Mouse (Mus musculus): ENCODE data around the gene Clybl. TPM values are rescaled to one million over a fixed set of nuclear protein-coding genes. Genes with fewer than 3 reads are reported as not detected.
A peak's percentile ranks its signal among the peaks of the same experiment; 100 is the strongest.

The Clybl gene
- polyA plus RNA-seq, 1 experiment from 2014 or later = 29.1 TPM

DNA sequence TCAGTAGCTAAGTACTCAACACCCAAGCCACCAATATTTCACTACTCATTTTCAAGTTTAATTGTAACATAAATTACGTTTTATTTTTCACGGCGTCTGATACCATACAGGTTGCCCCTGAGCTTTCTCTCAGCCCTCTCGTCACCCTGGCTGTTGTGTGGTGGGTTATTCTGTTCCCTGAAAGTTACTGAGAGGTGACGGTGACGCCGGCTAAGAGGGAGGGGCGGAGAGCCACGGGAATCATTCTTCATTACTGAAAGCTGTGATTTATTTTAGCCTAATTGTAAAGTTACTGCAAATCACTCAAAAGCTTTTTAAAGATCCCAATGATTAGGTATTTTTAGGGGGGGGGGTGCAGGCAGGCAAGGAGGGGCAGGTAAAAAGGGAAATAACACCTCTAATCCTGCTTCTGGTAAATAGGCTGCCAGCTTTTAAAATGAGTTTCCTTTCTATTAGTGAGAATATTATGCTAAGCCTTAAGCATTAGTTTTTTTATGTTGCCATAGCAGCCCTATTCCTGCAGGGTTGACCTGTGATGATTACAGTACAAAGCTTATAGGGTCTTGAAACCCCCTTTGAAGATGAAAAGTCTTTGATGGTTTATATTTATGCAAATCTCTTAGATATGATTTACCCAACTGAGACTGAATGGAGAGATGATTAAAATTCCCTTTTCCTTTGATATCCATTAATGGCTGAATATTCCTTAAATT, 192.9 kb downstream of the Clybl start:
- Histone ChIP-seq H3K27ac (replicated peaks; ENCODE audit: low read depth, low read length) (no peak overlapping the region), H3K9ac (replicated peaks; ENCODE audit: low read length) (no peak overlapping the region), H3K4me1 (ENCODE audit: control insufficient read depth, insufficient read depth, low read length) (no peaks in the 10 kb centered on the region), H3K4me3 (ENCODE audit: low read depth, low read length) (no peak overlapping the region), H3K27me3 (ENCODE audit: control insufficient read depth, insufficient read depth, low read length) (no peaks in the 10 kb centered on the region), H3K9me3 (replicated peaks; ENCODE audit: control insufficient read depth, low read length) (no peaks in the 10 kb centered on the region), H3K4me2 (ENCODE audit: low read depth, low read length) (peak overlapping the region; percentile 16; the same call in 1 of the 2 replicates), H3K36me3 (replicated peaks; ENCODE audit: control insufficient read depth, insufficient read depth, low read depth, low read length) (no peaks in the 10 kb centered on the region)
- 5% methylated on average over 9 of the region's 9 CpGs for WGBS
- DNase-seq (ENCODE audit: low spot score) (peak; percentile 44), ATAC-seq (replicated peaks; ENCODE audit: insufficient number of reproducible peaks, low FRiP score, low TSS enrichment, low read depth) (no peak)

DNA sequence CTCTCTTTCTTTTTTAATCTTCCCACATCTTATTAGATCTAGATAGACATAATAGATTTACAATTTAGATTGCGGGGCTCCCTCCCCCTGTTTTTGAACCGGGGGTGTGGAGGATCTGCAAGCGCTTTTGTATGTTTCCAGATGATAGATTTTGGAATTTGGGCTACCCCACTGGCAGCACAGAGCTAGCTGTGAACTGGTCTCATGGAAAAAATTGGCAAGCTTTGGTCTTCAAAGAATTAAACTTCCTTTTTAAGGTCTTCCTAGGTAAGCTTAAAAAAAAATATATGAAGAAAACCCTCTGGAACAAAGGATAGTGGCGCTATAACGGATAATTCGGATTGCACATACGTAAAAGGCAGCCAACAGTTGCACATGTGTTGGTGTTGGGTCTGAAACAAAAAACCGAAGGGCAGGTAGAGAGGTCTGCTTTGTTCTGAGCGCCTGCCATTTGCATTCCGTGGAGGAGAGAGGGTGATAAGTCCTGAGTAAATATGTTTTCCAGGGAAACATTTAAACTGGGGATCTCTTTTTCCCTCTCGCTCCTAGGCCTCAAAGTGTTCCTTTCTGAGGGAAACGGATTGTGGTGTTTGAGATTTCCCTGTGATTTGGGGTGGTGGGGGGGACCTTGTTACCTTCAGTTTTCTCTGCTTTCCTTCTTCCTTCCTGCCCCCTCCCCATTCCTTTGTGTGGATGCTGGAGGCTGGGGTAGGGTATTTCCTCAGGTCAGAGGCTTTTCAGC, 193.7 kb downstream of the Clybl start:
- ATAC-seq (replicated peaks; ENCODE audit: insufficient number of reproducible peaks, low FRiP score, low TSS enrichment, low read depth) (no peak), DNase-seq (ENCODE audit: low spot score) (peak; percentile 36)
- Histone ChIP-seq H3K27ac (replicated peaks; ENCODE audit: low read depth, low read length) (no peak overlapping the region), H3K4me2 (ENCODE audit: low read depth, low read length) (peak overlapping the region; percentile 10; the same call in 1 of the 2 replicates), H3K9me3 (replicated peaks; ENCODE audit: control insufficient read depth, low read length) (no peaks in the 10 kb centered on the region), H3K4me1 (ENCODE audit: control insufficient read depth, insufficient read depth, low read length) (no peaks in the 10 kb centered on the region), H3K9ac (replicated peaks; ENCODE audit: low read length) (no peak overlapping the region), H3K27me3 (ENCODE audit: control insufficient read depth, insufficient read depth, low read length) (no peaks in the 10 kb centered on the region), H3K4me3 (ENCODE audit: low read depth, low read length) (no peak overlapping the region), H3K36me3 (replicated peaks; ENCODE audit: control insufficient read depth, insufficient read depth, low read depth, low read length) (no peaks in the 10 kb centered on the region)
- 38% methylated on average over 12 of the region's 12 CpGs for WGBS

DNA sequence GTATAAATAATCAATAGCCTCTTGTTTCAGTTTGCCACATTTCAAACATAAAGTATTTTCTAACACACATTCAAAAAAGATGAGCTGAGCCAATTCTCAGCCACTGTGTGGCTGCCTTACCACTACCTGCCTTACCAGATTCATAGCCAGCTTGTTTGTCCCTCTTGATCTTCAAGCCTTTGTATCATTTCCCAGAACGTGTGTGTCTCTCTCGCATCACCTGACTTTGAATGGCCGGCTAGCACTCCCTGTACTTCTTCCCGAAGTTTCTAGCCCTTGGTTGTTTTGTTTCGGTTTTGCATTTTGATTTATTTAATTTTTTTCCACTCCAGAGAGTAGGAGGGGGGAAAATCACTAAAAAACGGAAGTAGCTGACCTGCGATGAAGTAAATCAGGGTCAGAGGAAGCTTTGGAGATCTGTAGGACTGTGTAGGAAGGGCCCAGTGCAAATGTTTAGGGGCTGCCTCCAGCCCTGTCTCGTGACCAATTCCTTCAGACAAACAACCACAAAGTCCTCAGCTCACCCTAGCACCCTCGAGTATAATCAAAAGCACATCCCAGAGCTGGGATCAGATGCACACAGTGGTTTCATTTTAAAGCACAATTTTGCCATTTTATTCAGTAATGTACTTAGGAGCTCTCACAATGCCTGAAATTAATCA, 195.1 kb downstream of the Clybl start:
- H3K4me2 ChIP-seq (ENCODE audit: low read depth, low read length) = no peak overlapping the region
- H3K36me3 ChIP-seq (replicated peaks; ENCODE audit: control insufficient read depth, insufficient read depth, low read depth, low read length) = no peaks in the 10 kb centered on the region
- WGBS = 47% methylated on average over 9 of the region's 9 CpGs
- no peak for ATAC-seq (replicated peaks; ENCODE audit: insufficient number of reproducible peaks, low FRiP score, low TSS enrichment, low read depth)
- no peak overlapping the region for H3K27ac ChIP-seq (replicated peaks; ENCODE audit: low read depth, low read length)
- no peak overlapping the region for H3K4me3 ChIP-seq (ENCODE audit: low read depth, low read length)
- H3K4me1 ChIP-seq (ENCODE audit: control insufficient read depth, insufficient read depth, low read length) = no peaks in the 10 kb centered on the region
- H3K27me3 ChIP-seq (ENCODE audit: control insufficient read depth, insufficient read depth, low read length) = no peaks in the 10 kb centered on the region
- H3K9me3 ChIP-seq (replicated peaks; ENCODE audit: control insufficient read depth, low read length) = no peaks in the 10 kb centered on the region
- H3K9ac ChIP-seq (replicated peaks; ENCODE audit: low read length) = no peak overlapping the region
- DNase-seq (ENCODE audit: low spot score) = no peak

DNA sequence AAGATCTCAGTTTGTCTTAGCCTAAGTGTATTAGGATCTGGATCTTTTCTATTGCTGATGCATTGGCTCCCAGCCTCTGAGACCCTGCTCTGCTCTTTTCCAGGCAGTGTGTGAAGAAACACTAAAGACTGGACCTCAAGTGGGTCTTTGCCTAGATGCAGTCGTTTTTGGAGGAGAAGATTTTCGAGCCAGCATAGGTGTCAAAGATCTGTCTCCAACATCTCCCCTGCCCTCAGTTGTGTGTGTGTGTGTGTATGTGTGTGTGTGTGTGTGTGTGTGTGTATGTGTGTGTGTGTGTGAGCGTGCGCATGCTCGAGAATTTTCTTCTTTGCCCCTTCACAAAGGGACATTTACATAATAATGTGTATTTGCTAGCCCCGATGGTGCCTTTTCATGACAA, 196.2 kb downstream of the Clybl start:
- no peak for ATAC-seq (replicated peaks; ENCODE audit: insufficient number of reproducible peaks, low FRiP score, low TSS enrichment, low read depth)
- no peaks in the 10 kb centered on the region for H3K27me3 ChIP-seq (ENCODE audit: control insufficient read depth, insufficient read depth, low read length)
- H3K4me1 ChIP-seq (ENCODE audit: control insufficient read depth, insufficient read depth, low read length) = no peaks in the 10 kb centered on the region
- no peak overlapping the region for H3K27ac ChIP-seq (replicated peaks; ENCODE audit: low read depth, low read length)
- no peaks in the 10 kb centered on the region for H3K36me3 ChIP-seq (replicated peaks; ENCODE audit: control insufficient read depth, insufficient read depth, low read depth, low read length)
- no peak for DNase-seq (ENCODE audit: low spot score)
- WGBS = 78% methylated on average over 6 of the region's 6 CpGs
- no peak overlapping the region for H3K4me2 ChIP-seq (ENCODE audit: low read depth, low read length)
- no peak overlapping the region for H3K4me3 ChIP-seq (ENCODE audit: low read depth, low read length)
- no peak overlapping the region for H3K9ac ChIP-seq (replicated peaks; ENCODE audit: low read length)
- H3K9me3 ChIP-seq (replicated peaks; ENCODE audit: control insufficient read depth, low read length) = no peaks in the 10 kb centered on the region

DNA sequence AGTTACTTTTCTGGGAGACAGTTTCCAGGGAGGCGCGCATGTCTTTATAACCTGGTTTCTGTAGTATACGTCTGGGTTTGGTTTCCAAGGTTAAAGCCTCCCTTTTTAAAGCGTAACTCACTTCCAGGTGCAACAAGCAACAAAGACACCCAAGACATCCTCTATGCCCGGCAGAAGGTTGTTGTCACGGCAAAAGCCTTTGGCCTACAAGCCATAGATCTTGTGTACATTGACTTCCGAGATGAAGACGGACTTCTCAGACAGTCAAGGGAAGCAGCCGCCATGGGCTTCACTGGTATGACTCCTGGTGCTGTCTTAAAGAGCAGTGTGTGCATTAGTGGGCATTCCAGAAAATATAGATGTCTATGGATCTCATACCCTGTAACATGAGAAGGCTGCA, 197.6 kb downstream of the Clybl start:
- Histone ChIP-seq H3K9me3 (replicated peaks; ENCODE audit: control insufficient read depth, low read length) (no peaks in the 10 kb centered on the region), H3K4me1 (ENCODE audit: control insufficient read depth, insufficient read depth, low read length) (no peaks in the 10 kb centered on the region), H3K27me3 (ENCODE audit: control insufficient read depth, insufficient read depth, low read length) (no peaks in the 10 kb centered on the region), H3K4me2 (ENCODE audit: low read depth, low read length) (no peak overlapping the region), H3K4me3 (ENCODE audit: low read depth, low read length) (no peak overlapping the region), H3K36me3 (replicated peaks; ENCODE audit: control insufficient read depth, insufficient read depth, low read depth, low read length) (no peaks in the 10 kb centered on the region), H3K9ac (replicated peaks; ENCODE audit: low read length) (no peak overlapping the region), H3K27ac (replicated peaks; ENCODE audit: low read depth, low read length) (no peak overlapping the region)
- ATAC-seq (replicated peaks; ENCODE audit: insufficient number of reproducible peaks, low FRiP score, low TSS enrichment, low read depth) = no peak
- DNase-seq (ENCODE audit: low spot score) = no peak
- 83% methylated on average over 9 of the region's 9 CpGs for WGBS

DNA sequence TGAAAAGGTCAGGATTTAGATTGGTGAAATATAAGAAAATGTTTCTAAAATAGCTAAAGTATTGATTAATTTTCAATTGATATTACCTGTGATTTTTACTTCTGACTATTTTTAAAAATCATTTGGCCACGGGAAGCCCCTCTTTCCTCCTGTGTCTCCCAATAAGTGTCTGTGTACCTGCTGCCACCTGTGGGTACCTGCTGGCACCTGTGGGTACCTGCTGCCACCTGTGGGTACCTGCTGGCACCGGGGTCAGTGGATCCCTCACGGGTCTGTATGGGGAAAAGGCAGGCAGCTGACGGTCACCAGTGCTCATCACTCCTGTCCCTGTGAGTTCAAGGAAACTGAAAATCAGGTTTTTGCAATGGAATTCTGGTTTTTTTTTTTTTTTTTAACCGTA, 198.5 kb downstream of the Clybl start:
- ATAC-seq (replicated peaks; ENCODE audit: insufficient number of reproducible peaks, low FRiP score, low TSS enrichment, low read depth) (no peak), DNase-seq (ENCODE audit: low spot score) (no peak)
- Histone ChIP-seq H3K36me3 (replicated peaks; ENCODE audit: control insufficient read depth, insufficient read depth, low read depth, low read length) (no peaks in the 10 kb centered on the region), H3K4me2 (ENCODE audit: low read depth, low read length) (no peak overlapping the region), H3K4me1 (ENCODE audit: control insufficient read depth, insufficient read depth, low read length) (no peaks in the 10 kb centered on the region), H3K27ac (replicated peaks; ENCODE audit: low read depth, low read length) (no peak overlapping the region), H3K4me3 (ENCODE audit: low read depth, low read length) (no peak overlapping the region), H3K9ac (replicated peaks; ENCODE audit: low read length) (no peak overlapping the region), H3K9me3 (replicated peaks; ENCODE audit: control insufficient read depth, low read length) (no peaks in the 10 kb centered on the region), H3K27me3 (ENCODE audit: control insufficient read depth, insufficient read depth, low read length) (no peaks in the 10 kb centered on the region)
- WGBS = 89% methylated on average over 5 of the region's 5 CpGs

DNA sequence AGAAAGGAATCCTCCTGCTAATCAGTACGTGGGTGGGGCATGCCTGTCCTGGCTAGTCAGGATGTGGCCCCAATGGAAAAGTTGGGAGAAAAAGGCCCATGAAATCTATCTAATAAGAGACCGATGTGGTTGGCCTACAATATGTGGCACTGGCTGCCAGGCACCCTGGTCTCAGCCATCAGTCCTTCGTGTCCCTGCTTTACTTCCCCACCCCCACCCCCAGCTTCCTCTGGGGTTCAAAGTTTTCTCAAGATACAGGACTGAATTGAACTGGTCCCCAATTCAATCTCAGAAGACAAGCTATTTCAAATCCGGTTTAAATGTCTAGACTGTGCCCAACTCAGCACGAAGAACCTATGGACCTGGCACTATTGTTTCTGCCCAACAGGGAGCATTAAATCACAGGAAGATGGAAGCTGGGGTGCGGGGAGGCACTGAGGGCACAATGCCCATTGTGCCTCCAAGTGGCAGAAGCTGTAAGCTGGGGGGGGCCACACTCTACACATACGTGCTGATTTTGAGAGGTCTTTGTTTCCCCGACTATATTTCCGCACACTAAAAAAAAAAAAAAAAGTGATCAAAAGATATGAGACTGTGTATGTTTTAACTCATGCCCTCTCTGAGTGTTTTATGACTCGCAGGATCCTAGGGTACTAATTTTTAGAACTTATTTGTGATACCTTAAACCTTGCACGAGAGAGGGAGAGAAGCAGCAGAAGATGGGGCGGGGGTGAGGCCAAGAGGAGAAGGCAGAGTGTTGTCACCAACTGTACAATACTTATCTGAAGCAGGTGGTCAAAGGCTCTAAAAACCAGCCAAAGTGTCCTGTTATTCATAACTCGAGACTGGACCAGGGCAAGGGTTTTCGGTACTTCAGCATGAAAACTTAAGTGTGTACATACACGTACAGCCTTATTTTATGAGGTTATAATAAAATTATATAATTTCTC, 199.7 kb downstream of the Clybl start:
- 75% methylated on average over 15 of the region's 15 CpGs for whole genome bisulfite sequencing
- no peak for ATAC-seq (replicated peaks; ENCODE audit: insufficient number of reproducible peaks, low FRiP score, low TSS enrichment, low read depth)
- H3K9ac ChIP-seq (replicated peaks; ENCODE audit: low read length) = no peak overlapping the region
- DNase-seq (ENCODE audit: low spot score) = no peak
- H3K4me3 ChIP-seq (ENCODE audit: low read depth, low read length) = no peak overlapping the region
- no peaks in the 10 kb centered on the region for H3K4me1 ChIP-seq (ENCODE audit: control insufficient read depth, insufficient read depth, low read length)
- H3K27ac ChIP-seq (replicated peaks; ENCODE audit: low read depth, low read length) = no peak overlapping the region
- no peaks in the 10 kb centered on the region for H3K36me3 ChIP-seq (replicated peaks; ENCODE audit: control insufficient read depth, insufficient read depth, low read depth, low read length)
- no peaks in the 10 kb centered on the region for H3K27me3 ChIP-seq (ENCODE audit: control insufficient read depth, insufficient read depth, low read length)
- H3K4me2 ChIP-seq (ENCODE audit: low read depth, low read length) = no peak overlapping the region
- no peaks in the 10 kb centered on the region for H3K9me3 ChIP-seq (replicated peaks; ENCODE audit: control insufficient read depth, low read length)

All from embryonic facial prominence, embryonic 11.5 days (tissue).